Mouse (Mus musculus) cerebellum, adult 9-11 months (tissue): Measurements from ENCODE around the gene Mpg.

Experiments
- DNase-seq: peaks from one replicate; pipeline ENCODE4 v3.0.0; 2022

Gene Mpg

DNA sequence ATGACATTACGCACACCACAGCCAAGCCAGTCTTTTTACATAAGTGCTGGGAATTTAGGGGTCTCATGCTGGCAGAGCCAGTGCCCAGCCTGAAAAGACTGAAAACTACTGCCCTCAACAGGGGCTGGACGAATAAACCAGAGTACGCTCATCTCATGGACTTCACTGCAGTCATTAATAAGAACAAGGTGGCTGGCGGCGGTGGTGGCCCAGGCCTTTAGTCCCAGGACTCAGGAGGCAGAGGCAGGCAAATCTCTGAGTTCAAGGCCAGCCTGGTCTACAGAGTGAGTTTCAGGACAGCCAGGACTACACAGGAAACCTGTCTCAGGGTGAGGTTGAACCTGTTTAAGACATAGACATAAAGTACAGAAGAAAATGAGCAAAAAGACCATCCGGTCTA is 39.9 kb downstream of the Mpg start:
- DNase-seq, result peak; percentile 18

GRCm38 (mm10) chr11:32266776-32267175 is 40.5 kb downstream of the Mpg start:
- no peak for DNase-seq

DNA sequence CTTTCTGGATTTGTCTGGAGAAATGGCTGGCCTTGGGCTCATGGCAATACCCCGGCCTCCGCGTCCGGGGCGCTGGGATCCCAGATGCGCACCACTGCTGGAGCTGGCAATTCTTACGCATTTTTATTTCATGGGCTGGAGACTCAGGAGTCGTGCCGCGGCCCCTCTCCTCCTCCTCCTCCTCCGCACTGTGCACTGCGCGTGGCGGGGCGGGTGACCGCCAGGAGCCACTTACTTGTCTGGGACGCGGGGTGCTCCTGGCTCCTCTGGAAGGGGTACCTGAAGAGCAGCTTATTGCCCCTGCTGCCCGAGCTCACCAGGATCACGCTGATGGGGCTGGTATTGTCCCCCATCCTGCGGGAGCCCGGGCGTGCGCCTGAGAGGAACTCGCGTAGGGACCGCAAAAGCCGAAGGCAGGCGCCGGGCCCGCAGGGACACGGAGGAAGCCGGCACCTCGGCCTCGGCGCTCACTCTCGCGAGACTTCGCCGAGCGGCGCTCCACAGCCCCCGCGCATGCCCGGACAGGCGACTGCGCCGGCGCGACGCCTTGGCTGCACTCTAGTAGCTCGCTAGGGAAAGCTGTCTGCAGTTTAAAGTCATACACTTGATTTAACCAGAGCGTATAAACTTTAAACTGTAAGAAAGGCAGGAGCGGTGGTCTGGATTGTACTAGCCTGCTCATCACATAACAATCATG is 41.0 kb downstream of the Mpg start, which contains the start of gene Nprl3:
Nprl3 (minus strand) TSS at position 520 of the 697 bp plus-strand sequence.
- peak; percentile 95 for DNase-seq

DNA sequence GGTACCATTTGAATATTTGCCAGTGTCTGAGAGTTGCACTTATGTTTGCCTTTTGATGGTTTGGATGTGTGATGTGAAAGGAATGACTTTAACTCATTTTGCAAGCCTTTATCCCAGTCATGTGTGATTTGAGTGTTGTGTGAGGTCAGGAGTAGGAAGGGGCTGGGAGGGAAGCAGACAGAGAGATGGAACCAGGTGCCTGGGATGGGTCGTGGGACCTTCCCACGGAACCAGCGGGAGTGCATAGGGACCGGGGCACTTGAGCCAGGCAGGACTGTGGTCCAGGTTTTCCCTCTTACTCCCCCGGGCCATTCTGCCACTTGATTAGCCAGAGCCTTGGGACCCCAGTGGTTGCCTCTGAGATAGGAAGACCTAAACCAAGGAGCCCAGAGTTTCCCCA is 41.7 kb downstream of the Mpg start:
- DNase-seq, result peak; percentile 40

DNA sequence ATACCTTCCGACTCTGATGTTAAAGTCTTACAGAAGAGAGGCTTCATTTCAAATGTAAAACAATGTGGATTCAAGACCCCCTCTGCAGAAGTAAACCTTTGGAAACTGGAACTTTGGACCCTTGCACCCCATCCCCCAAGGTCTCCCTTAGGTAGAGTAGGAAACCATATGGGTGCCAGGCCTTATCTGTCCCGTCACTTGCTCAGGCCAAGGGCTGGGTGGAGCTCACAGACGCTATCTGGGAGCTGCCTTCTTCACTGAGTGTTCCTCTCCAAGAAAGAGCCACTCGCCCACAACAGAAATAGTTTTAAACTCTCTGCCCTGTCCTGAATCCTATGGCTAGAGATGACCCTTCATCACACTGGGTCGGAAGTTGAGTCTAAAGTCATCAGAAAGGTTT is 42.6 kb downstream of the Mpg start:
- no peak for DNase-seq

GRCm38 (mm10) chr11:32271178-32271577 is 44.9 kb downstream of the Mpg start:
- DNase-seq, result no peak

DNA sequence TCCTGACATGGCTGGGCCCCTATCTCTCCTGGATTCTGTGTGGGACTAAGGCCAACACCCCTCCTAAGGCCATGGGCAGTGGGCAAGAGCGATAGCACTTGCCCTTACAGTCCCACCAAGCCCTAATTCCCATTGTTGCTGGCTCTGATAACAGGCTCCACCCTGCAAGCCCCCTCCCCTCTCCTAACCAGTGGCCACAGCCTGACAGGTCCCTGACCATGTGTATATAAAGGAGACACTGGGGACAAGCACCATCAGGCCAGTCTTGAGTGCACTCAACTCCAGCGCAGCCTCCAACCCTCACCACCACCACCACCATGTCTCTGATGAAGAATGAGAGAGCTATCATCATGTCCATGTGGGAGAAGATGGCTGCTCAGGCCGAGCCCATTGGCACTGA is 50.0 kb downstream of the Mpg start, which contains the start of gene Hba-x:
Hba-x (plus strand) TSS at position 54 of the 400 bp plus-strand sequence.
- DNase-seq, result no peak

GRCm38 (mm10) chr11:32277736-32278457 is 51.6 kb downstream of the Mpg start:
- no peak for DNase-seq

DNA sequence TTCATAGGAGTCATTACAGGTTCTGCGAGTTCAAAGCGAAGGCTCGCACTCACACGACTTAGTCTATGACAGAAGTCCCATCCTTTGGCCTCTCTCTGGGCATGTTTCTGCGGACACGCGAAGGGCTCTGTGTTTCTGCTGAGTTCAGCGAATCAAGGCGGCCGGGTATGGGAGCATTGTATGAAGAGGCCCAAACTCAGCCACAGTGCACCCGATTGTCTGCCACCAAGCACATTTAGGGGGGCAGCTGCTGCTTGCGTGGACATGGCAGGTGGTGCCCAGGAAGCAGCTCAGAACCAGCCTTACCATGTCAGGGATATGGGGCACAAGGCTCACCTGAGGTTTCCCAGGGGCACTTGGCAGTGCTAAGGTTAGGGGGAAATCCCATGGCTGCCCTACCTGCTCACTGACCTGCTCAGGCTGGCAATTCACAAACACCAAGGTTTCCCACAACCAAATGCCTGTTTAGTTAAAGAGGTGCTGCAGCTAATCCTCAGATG is 52.2 kb downstream of the Mpg start:
- no peak for DNase-seq

- DNase-seq, result no peak
Measured at GRCm38 (mm10) chr11:32280646-32281045, 54.3 kb downstream of the Mpg start.

DNA sequence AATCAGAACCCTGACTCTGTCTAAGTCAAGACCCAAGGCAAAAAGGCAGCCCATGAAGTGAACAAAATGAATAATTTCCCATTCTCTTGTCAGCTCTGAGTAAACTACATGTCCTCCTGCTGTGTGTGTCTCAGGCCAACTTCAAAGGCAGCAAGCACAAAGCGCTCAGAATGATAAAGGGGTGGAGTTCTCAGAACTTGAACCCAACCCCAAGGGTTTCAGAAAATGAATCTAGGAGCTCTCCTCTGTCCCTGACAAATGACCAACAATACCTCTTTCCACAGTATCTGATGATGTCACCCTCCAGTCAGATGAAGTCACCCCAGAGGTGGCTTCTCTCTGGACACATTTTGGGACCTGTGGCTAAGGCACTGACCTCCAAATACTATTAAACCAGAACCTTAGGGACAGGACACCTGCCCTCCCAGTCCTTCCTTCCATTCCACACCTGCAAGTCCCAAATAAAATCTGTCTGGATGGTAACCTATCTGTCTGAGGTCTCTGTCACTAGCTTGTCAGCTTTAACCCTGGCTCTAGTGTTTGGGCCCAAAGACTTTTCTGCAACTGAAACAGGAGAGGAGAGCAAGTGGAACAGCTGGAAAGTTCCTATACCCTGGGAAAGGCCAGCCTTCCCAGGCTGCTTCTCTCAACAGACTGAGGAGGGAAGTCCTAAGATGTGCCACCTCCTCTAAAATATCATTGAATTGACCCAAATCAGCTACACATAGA is 55.3 kb downstream of the Mpg start:
- DNase-seq, result no peak
